In genomic region chr7:141948906-141949798, GRCm38 (mm10) we compare ENCODE assay signal across 8 mouse cellular contexts. TPM values are rescaled to one million over a fixed set of nuclear protein-coding genes. Genes with fewer than 3 reads are reported as not detected.
DNase-seq lines count a peak whose midpoint lies in the region; ATAC-seq and TF ChIP-seq lines count a peak whose summit lies in the region.

TSS of gene Brsk2 (plus strand) at chr7:141949751.

- H3K4me2 ChIP-seq in hindbrain, embryonic 11.5 days (replicated peaks; ENCODE audit: low read depth, low read length) = peak within 1 kb of the TSS; percentile 85
- H3K4me2 ChIP-seq in lung, embryonic 14.5 days = peak within 1 kb of the TSS; percentile 88

- H3K4me1 ChIP-seq in hindbrain, embryonic 11.5 days (replicated peaks; ENCODE audit: control insufficient read depth, insufficient read depth, low read length) = peaks cover 11% of the 10 kb centered on the region
- H3K4me1 ChIP-seq in lung, embryonic 14.5 days (ENCODE audit: insufficient read depth) = no peaks in the 10 kb centered on the region
- H3K4me1 ChIP-seq in thymus, adult 2 months (replicated peaks; ENCODE audit: control insufficient read depth, insufficient read depth, low read length) = peaks cover 9% of the 10 kb centered on the region

- no peaks in the 10 kb centered on the region for H3K9me3 ChIP-seq in hindbrain, embryonic 11.5 days (ENCODE audit: control insufficient read depth, low read length)
- H3K9me3 ChIP-seq in lung, embryonic 14.5 days (ENCODE audit: low read depth, low read length) = no peaks in the 10 kb centered on the region

- no peaks in the 10 kb centered on the region; the same call in 1 of the 2 replicates for H3K27me3 ChIP-seq in hindbrain, embryonic 11.5 days (ENCODE audit: control insufficient read depth, insufficient read depth, low read length)
- H3K27me3 ChIP-seq in lung, embryonic 14.5 days (ENCODE audit: insufficient read depth, low read length) = peaks cover 68% of the 10 kb centered on the region
- H3K27me3 ChIP-seq in thymus, adult 2 months (ENCODE audit: control insufficient read depth, insufficient read depth, low read length) = peaks cover 8% of the 10 kb centered on the region

- WGBS in hindbrain, embryonic 11.5 days = 2% methylated on average over 49 of the region's 55 CpGs
- 3% methylated on average over 55 of the region's 55 CpGs for WGBS in lung, embryonic 14.5 days
- 5% methylated on average over 55 of the region's 55 CpGs for WGBS in thymus, adult 2 months

- H3K36me3 ChIP-seq in hindbrain, embryonic 11.5 days (ENCODE audit: control insufficient read depth, insufficient read depth, low read length) = no peaks in the 10 kb centered on the region
- no peaks in the 10 kb centered on the region for H3K36me3 ChIP-seq in lung, embryonic 14.5 days (ENCODE audit: insufficient read depth)
- no peaks in the 10 kb centered on the region for H3K36me3 ChIP-seq in thymus, adult 2 months (ENCODE audit: control insufficient read depth, insufficient read depth, low read length)

- H3K9ac ChIP-seq in hindbrain, embryonic 11.5 days (ENCODE audit: low read depth, low read length) = peak within 1 kb of the TSS; percentile 100
- peak within 1 kb of the TSS; percentile 42 for H3K9ac ChIP-seq in lung, embryonic 14.5 days

- peak within 1 kb of the TSS; percentile 99 for H3K27ac ChIP-seq in hindbrain, embryonic 11.5 days (ENCODE audit: low read depth, low read length)
- no peak within 1 kb of the TSS for H3K27ac ChIP-seq in lung, embryonic 14.5 days (ENCODE audit: low read depth)
- no peak within 1 kb of the TSS for H3K27ac ChIP-seq in thymus, adult 2 months (ENCODE audit: control insufficient read depth, insufficient read depth, low read length)

- DNase-seq in Muller cell, postnatal 12 days (ENCODE audit: inconsistent ontology term) = peak; percentile 91
- peak; percentile 98 to 99 for DNase-seq in cerebellum, postnatal 10 days
- DNase-seq in frontal cortex, postnatal 14 days (ENCODE audit: low spot score in 2 of 2) = peak; percentile 94 to 96
- peak; percentile 92 for DNase-seq in hindbrain, embryonic 11.5 days (ENCODE audit: low spot score)
- peak; percentile 88 for DNase-seq in layer of hippocampus, adult 9-10 months (ENCODE audit: low spot score)
- DNase-seq in lung, embryonic 14.5 days = peak; percentile 96
- peak; percentile 76 for DNase-seq in ovary, postnatal 10 days (ENCODE audit: low spot score)
- DNase-seq in thymus, adult 2 months = peak; percentile 92

- H3K4me3 ChIP-seq in hindbrain, embryonic 11.5 days (ENCODE audit: low read depth, low read length) = peak within 1 kb of the TSS; percentile 91
- H3K4me3 ChIP-seq in lung, embryonic 14.5 days (ENCODE audit: low read depth, low read length) = peak within 1 kb of the TSS; percentile 38
- peak within 1 kb of the TSS; percentile 37 for H3K4me3 ChIP-seq in thymus, adult 2 months (ENCODE audit: control insufficient read depth, insufficient read depth, low read length)

- ATAC-seq in hindbrain, embryonic 11.5 days (ENCODE audit: low FRiP score) = peak; percentile 86
- ATAC-seq in lung, embryonic 14.5 days (ENCODE audit: insufficient read depth) = peak; percentile 97

- TF ChIP-seq CTCF in lung, embryonic 14.5 days (IDR thresholded peaks at IDR 0.05; ENCODE audit: low read depth) = no peak
- peak; percentile 39; the same call in 1 of the 2 replicates for TF ChIP-seq CTCF in thymus, adult 2 months (IDR thresholded peaks at IDR 0.05; ENCODE audit: borderline replicate concordance, control insufficient read depth, extremely low read depth, insufficient read depth, low read length, poor library complexity)

- 0 out of 2 replicates have a peak, but pooled peaks have one; percentile 35 for TF ChIP-seq POLR2A in thymus, adult 2 months (IDR thresholded peaks at IDR 0.05; ENCODE audit: control insufficient read depth, extremely low read depth, insufficient read depth, low read length, poor library complexity)

RNA-seq across cellular contexts. Expression of gene Brsk2, which starts in this region (rescaled TPM):
- polyA plus RNA-seq in hindbrain, embryonic 11.5 days (2014; fragmentation: Nextera tagmentation; extraction: Ambion mirVana) = 13.7 and 15.6 TPM in 2 replicates
- 0.81 and 0.88 TPM in 2 replicates for polyA plus RNA-seq in lung, embryonic 14.5 days (2014; fragmentation: Nextera tagmentation; extraction: Ambion mirVana)
- polyA plus RNA-seq in thymus, adult 2 months (2012; rRNA removed) = 0.27 and 0.40 TPM in 2 replicates

Comparison
In these comparisons a context has a peak if more than half of its experiments do, and no peak if none do; other contexts are left out.
1. Peak in DNase-seq, ATAC-seq, H3K4me3 ChIP-seq, H3K9ac ChIP-seq and H3K4me2 ChIP-seq in lung, embryonic 14.5 days; RNA of the gene not detected or under 1 TPM.
2. Peak in DNase-seq and H3K4me3 ChIP-seq in thymus, adult 2 months; RNA of the gene not detected or under 1 TPM.
3. H3K4me3 ChIP-seq: peak in every context shown above with its lines; median percentile 91 in hindbrain, embryonic 11.5 days; 38 in lung, embryonic 14.5 days; 37 in thymus, adult 2 months.